Mouse (Mus musculus): Measurements from ENCODE around the gene Irx3. TPM values are rescaled to one million over a fixed set of nuclear protein-coding genes. Genes with fewer than 3 reads are reported as not detected.

Gene Irx3
- polyA plus RNA-seq, 1 experiment: 0.56 TPM

GRCm38 (mm10) chr8:91793846-91794245 is 8.0 kb downstream of the Irx3 start:
- H3K4me1 ChIP-seq (ENCODE audit: control insufficient read depth, insufficient read depth, insufficient read length, low read length): no peaks in the 10 kb centered on the region
- H3K27ac ChIP-seq (ENCODE audit: insufficient read depth, low read depth, low read length): no peak overlapping the region
- H3K36me3 ChIP-seq (ENCODE audit: control insufficient read depth, insufficient read depth, low read length): no peaks in the 10 kb centered on the region
- WGBS: 60% methylated on average over 6 of the region's 6 CpGs
- peaks cover 18% of the 10 kb centered on the region for H3K27me3 ChIP-seq (ENCODE audit: control insufficient read depth, insufficient read depth, low read length)
- H3K4me3 ChIP-seq (ENCODE audit: low read depth, low read length): no peak overlapping the region
- TF ChIP-seq POLR2A (IDR thresholded peaks at IDR 0.05; ENCODE audit: low read depth, low read length) (no peak), CTCF (IDR thresholded peaks at IDR 0.05; ENCODE audit: extremely low read depth, insufficient read length, insufficient replicate concordance, low read depth, low read length) (no peak)

- H3K36me3 ChIP-seq (ENCODE audit: control insufficient read depth, insufficient read depth, low read length): no peaks in the 10 kb centered on the region
- H3K27ac ChIP-seq (ENCODE audit: insufficient read depth, low read depth, low read length): no peak overlapping the region
- no peaks in the 10 kb centered on the region for H3K27me3 ChIP-seq (ENCODE audit: control insufficient read depth, insufficient read depth, low read length)
- H3K4me1 ChIP-seq (ENCODE audit: control insufficient read depth, insufficient read depth, insufficient read length, low read length): no peaks in the 10 kb centered on the region
- WGBS: 84% methylated on average over 9 of the region's 9 CpGs
- H3K4me3 ChIP-seq (ENCODE audit: low read depth, low read length): no peak overlapping the region
- TF ChIP-seq POLR2A (IDR thresholded peaks at IDR 0.05; ENCODE audit: low read depth, low read length): no peak
- TF ChIP-seq CTCF (IDR thresholded peaks at IDR 0.05; ENCODE audit: extremely low read depth, insufficient read length, insufficient replicate concordance, low read depth, low read length): no peak
Measured at GRCm38 (mm10) chr8:91787194-91787895, 14.5 kb downstream of the Irx3 start.

- H3K27ac ChIP-seq (ENCODE audit: insufficient read depth, low read depth, low read length): no peak overlapping the region
- 46% methylated on average over 5 of the region's 5 CpGs for WGBS
- H3K36me3 ChIP-seq (ENCODE audit: control insufficient read depth, insufficient read depth, low read length): no peaks in the 10 kb centered on the region
- H3K27me3 ChIP-seq (ENCODE audit: control insufficient read depth, insufficient read depth, low read length): no peaks in the 10 kb centered on the region
- H3K4me1 ChIP-seq (ENCODE audit: control insufficient read depth, insufficient read depth, insufficient read length, low read length): no peaks in the 10 kb centered on the region
- H3K4me3 ChIP-seq (ENCODE audit: low read depth, low read length): no peak overlapping the region
- no peak for TF ChIP-seq CTCF (IDR thresholded peaks at IDR 0.05; ENCODE audit: extremely low read depth, insufficient read length, insufficient replicate concordance, low read depth, low read length)
- TF ChIP-seq POLR2A (IDR thresholded peaks at IDR 0.05; ENCODE audit: low read depth, low read length): no peak
Measured at GRCm38 (mm10) chr8:91782940-91783339, 18.9 kb downstream of the Irx3 start.

- no peaks in the 10 kb centered on the region for H3K27me3 ChIP-seq (ENCODE audit: control insufficient read depth, insufficient read depth, low read length)
- H3K27ac ChIP-seq (ENCODE audit: insufficient read depth, low read depth, low read length): no peak overlapping the region
- WGBS: 68% methylated on average over 7 of the region's 7 CpGs
- no peaks in the 10 kb centered on the region for H3K4me1 ChIP-seq (ENCODE audit: control insufficient read depth, insufficient read depth, insufficient read length, low read length)
- H3K4me3 ChIP-seq (ENCODE audit: low read depth, low read length): no peak overlapping the region
- TF ChIP-seq CTCF (IDR thresholded peaks at IDR 0.05; ENCODE audit: extremely low read depth, insufficient read length, insufficient replicate concordance, low read depth, low read length) (no peak), POLR2A (IDR thresholded peaks at IDR 0.05; ENCODE audit: low read depth, low read length) (no peak)
- H3K36me3 ChIP-seq (ENCODE audit: control insufficient read depth, insufficient read depth, low read length): no peaks in the 10 kb centered on the region
Measured at GRCm38 (mm10) chr8:91782201-91782600, 19.7 kb downstream of the Irx3 start.

GRCm38 (mm10) chr8:91780648-91781047 is 21.2 kb downstream of the Irx3 start:
- 55% methylated on average over 3 of the region's 3 CpGs for WGBS
- TF ChIP-seq CTCF (IDR thresholded peaks at IDR 0.05; ENCODE audit: extremely low read depth, insufficient read length, insufficient replicate concordance, low read depth, low read length): no peak

GRCm38 (mm10) chr8:91768857-91769256 is 33.0 kb downstream of the Irx3 start:
- H3K27ac ChIP-seq (ENCODE audit: insufficient read depth, low read depth, low read length): no peak overlapping the region
- WGBS: 72% methylated on average over 6 of the region's 6 CpGs
- H3K4me1 ChIP-seq (ENCODE audit: control insufficient read depth, insufficient read depth, insufficient read length, low read length): no peaks in the 10 kb centered on the region
- H3K4me3 ChIP-seq (ENCODE audit: low read depth, low read length): no peak overlapping the region
- H3K27me3 ChIP-seq (ENCODE audit: control insufficient read depth, insufficient read depth, low read length): no peaks in the 10 kb centered on the region
- no peaks in the 10 kb centered on the region for H3K36me3 ChIP-seq (ENCODE audit: control insufficient read depth, insufficient read depth, low read length)
- TF ChIP-seq POLR2A (IDR thresholded peaks at IDR 0.05; ENCODE audit: low read depth, low read length): no peak
- no peak for TF ChIP-seq CTCF (IDR thresholded peaks at IDR 0.05; ENCODE audit: extremely low read depth, insufficient read length, insufficient replicate concordance, low read depth, low read length)

More at GRCm38 (mm10) chr8:91780648-91781047, 21.2 kb downstream of the Irx3 start:
- Histone ChIP-seq H3K4me1 (ENCODE audit: control insufficient read depth, insufficient read depth, insufficient read length, low read length) (no peaks in the 10 kb centered on the region), H3K36me3 (ENCODE audit: control insufficient read depth, insufficient read depth, low read length) (no peaks in the 10 kb centered on the region), H3K27ac (ENCODE audit: insufficient read depth, low read depth, low read length) (no peak overlapping the region), H3K27me3 (ENCODE audit: control insufficient read depth, insufficient read depth, low read length) (no peaks in the 10 kb centered on the region), H3K4me3 (ENCODE audit: low read depth, low read length) (no peak overlapping the region)

GRCm38 (mm10) chr8:91765411-91766034 is 36.3 kb downstream of the Irx3 start:
- Histone ChIP-seq H3K4me3 (ENCODE audit: low read depth, low read length) (no peak overlapping the region), H3K4me1 (ENCODE audit: control insufficient read depth, insufficient read depth, insufficient read length, low read length) (no peaks in the 10 kb centered on the region), H3K27ac (ENCODE audit: insufficient read depth, low read depth, low read length) (no peak overlapping the region), H3K27me3 (ENCODE audit: control insufficient read depth, insufficient read depth, low read length) (no peaks in the 10 kb centered on the region), H3K36me3 (ENCODE audit: control insufficient read depth, insufficient read depth, low read length) (no peaks in the 10 kb centered on the region)
- TF ChIP-seq CTCF (IDR thresholded peaks at IDR 0.05; ENCODE audit: extremely low read depth, insufficient read length, insufficient replicate concordance, low read depth, low read length): no peak
- no peak for TF ChIP-seq POLR2A (IDR thresholded peaks at IDR 0.05; ENCODE audit: low read depth, low read length)
- WGBS: 68% methylated on average over 8 of the region's 8 CpGs

Measured in small intestine, adult 2 months (tissue).